Mouse (Mus musculus): ENCODE data around the gene Gm20517.
"Not testable (repeated sequence)": the region's sequence is repeated elsewhere in the genome, so short reads cannot be mapped to it uniquely, and the experiment has no call there.

Gene Gm20517

DNA sequence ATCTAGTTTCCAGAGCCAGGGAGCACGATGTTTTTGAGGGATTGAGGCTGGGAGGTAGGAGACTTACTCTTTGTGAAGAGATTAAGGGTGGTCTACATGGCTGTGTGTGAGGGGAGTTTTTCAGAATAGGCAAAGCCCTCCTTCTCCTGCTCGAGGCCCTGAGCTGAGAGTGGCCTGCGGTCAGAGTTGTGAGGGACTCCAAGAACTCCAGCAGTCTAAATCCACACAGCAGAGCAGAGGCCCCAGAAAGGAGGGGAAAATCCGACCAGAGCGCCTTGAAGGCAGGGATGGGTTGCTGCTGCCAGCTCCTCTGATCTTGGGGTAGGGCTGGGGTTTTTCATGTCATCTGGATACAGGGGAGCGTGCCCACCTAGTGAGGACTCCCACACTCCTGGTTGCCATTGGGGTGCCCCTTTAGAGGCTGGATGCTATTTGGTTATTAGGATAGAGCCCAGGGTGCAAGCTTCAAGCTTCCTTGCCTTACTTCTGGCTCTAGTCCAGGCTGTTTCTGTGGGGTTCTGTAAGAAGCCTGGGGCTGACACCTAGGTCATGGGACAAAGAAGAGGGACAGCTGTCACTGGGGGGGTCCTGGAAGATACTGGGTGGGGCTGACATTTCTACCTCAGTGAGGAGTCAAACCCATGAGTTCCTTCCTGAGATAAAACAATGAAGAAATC is 15.1 kb upstream of the Gm20517 start:
- DNase-seq (ENCODE audit: low read depth, low spot score) = no peak

GRCm38 (mm10) chr17:47596839-47597164 is 14.6 kb upstream of the Gm20517 start:
- DNase-seq (ENCODE audit: low read depth, low spot score) = no peak

DNA sequence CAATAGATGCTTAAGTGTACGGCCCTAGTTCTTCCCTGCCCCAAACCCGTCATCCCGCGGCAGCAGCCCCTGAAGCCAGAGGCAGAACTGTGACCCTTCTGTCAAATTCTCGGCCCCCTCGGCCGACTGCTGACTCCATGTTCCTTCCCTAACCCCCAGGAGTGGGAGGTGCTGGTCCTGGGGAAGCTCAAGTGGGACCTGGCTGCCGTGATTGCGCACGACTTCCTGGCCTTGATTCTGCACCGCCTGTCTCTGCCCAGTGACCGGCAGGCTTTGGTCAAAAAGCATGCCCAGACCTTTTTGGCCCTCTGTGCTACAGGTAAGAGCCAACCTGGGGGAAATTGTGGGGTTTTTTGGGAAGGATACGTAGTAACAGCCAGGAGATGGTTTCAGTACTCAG is 14.1 kb upstream of the Gm20517 start:
- no peak for DNase-seq (ENCODE audit: low read depth, low spot score)

DNA sequence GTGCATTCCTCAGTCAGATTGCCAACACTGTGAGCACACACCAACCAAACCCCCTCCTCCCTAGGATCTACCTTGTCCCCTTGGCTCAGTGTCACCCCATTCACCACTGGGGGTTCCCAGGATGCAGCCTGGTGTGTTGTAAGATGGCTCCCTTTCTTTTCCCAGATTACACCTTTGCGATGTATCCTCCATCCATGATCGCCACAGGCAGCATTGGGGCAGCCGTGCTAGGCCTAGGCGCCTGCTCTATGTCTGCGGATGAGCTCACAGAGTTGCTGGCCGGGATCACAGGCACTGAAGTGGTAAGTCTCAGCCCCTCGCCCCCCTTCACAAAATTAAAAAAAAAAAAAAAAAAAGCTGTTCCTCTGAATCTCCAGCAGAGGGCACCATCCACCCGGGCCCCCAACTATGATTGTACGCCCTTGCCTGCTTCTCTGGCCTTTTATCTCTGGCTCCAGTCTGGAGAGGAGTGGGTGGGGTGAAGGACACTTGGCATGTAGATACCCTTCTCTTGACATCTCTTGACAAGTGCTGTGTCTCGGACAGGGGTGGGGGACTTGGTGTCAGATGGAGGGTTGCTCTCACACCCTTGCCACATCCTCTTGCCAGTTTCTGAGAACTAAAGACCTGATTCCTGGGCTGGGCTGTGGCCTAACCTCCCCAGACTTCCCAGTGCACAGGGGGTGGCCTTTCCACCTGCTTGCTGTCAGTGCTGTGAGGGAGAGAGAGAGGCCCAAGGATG is 13.4 kb upstream of the Gm20517 start:
- no peak for DNase-seq (ENCODE audit: low read depth, low spot score)

- not testable (repeated sequence) for DNase-seq (ENCODE audit: low read depth, low spot score)
Measured at GRCm38 (mm10) chr17:47598580-47599304, 12.6 kb upstream of the Gm20517 start.

DNA sequence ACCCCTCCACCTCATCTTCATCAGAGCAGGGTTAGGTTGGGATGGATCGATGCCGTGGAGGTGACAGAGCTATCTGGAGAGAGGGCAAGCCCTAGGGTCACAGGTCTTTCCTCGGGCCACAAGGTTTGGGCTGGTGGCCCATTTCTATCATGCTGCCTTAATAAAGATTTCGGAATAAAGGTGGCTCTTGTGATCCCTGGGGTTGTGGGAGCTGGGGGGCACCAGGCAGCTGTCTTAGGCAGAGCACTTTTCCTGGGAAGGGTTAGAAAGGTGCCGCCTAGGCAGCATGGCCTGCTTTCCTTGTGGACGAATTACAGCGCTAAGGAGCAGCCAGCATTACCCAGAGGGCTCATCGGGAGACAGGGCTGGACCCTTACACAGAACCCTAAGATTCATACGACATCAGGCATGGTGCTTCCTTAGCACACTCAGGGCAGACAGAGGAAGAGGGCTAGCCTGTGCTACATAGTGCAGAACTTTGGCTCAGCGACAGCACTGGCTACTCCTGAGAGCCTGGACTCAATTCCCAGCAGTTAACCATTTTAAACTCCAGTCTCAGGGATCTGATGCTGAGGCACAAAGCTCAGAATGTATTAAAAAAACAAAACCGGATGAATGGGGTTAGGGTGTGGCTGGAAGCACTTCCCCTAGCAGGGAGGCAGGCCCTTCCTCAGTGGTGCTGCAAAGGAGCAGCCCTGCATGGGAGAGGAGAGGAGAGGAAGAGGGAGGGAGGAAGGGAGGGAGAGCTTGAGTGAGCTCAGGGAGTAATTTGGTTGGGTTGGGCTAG is 11.7 kb upstream of the Gm20517 start:
- no peak for DNase-seq (ENCODE audit: low read depth, low spot score)

- DNase-seq (ENCODE audit: low read depth, low spot score) = no peak
Measured at GRCm38 (mm10) chr17:47600601-47601388, 10.6 kb upstream of the Gm20517 start.

GRCm38 (mm10) chr17:47601389-47601755 is 10.0 kb upstream of the Gm20517 start:
- DNase-seq (ENCODE audit: low read depth, low spot score) = no peak

GRCm38 (mm10) chr17:47602289-47602688 is 9.1 kb upstream of the Gm20517 start:
- no peak for DNase-seq (ENCODE audit: low read depth, low spot score)

- DNase-seq (ENCODE audit: low read depth, low spot score) = no peak
Measured at GRCm38 (mm10) chr17:47606220-47606619, 5.2 kb upstream of the Gm20517 start.

- no peak for DNase-seq (ENCODE audit: low read depth, low spot score)
Measured at GRCm38 (mm10) chr17:47609182-47609581, 2.2 kb upstream of the Gm20517 start.

DNA sequence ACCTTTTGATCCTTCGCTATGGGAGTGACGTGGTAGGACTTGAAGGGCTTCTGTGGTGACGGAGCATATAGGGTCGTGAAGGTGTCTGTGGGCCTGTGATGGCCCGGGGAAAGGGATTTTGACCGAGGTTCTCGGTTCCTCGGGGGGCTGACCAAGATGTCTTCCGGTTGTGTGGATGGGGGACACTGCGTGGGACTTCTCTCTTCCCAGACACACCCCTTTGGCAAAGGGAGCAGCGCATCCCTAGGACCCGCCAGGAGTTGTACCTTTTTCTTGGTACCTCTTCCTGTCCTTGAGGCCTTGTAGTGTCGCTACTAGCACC is 233 bp downstream of the Gm20517 start:
- DNase-seq (ENCODE audit: low read depth, low spot score) = no peak

GRCm38 (mm10) chr17:47614018-47614417 is 2.6 kb downstream of the Gm20517 start:
- no peak for DNase-seq (ENCODE audit: low read depth, low spot score)

- DNase-seq (ENCODE audit: low read depth, low spot score) = no peak
Measured at GRCm38 (mm10) chr17:47616119-47616518, 4.7 kb downstream of the Gm20517 start.

DNA sequence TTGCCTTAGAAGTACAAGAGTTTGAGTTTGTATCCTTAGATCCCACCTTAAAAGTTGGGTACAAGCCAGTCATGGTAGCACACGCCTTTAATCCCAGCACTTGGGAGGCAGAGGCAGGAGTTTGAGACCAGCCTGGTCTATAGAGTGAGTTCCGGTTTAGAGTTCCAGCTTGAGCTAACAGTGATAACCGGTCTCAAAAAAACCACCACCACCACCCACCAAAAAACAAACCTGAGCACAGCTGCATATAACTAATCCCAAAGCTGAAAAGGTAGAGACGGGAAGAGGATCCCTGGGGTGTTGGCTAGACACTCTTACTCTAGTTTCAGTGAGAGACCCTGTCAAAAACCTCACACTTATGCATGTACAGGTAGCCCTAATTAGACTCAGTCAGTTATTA is 5.3 kb downstream of the Gm20517 start:
- no peak for DNase-seq (ENCODE audit: low read depth, low spot score)

- no peak for DNase-seq (ENCODE audit: low read depth, low spot score)
Measured at GRCm38 (mm10) chr17:47617605-47618307, 6.4 kb downstream of the Gm20517 start.

DNA sequence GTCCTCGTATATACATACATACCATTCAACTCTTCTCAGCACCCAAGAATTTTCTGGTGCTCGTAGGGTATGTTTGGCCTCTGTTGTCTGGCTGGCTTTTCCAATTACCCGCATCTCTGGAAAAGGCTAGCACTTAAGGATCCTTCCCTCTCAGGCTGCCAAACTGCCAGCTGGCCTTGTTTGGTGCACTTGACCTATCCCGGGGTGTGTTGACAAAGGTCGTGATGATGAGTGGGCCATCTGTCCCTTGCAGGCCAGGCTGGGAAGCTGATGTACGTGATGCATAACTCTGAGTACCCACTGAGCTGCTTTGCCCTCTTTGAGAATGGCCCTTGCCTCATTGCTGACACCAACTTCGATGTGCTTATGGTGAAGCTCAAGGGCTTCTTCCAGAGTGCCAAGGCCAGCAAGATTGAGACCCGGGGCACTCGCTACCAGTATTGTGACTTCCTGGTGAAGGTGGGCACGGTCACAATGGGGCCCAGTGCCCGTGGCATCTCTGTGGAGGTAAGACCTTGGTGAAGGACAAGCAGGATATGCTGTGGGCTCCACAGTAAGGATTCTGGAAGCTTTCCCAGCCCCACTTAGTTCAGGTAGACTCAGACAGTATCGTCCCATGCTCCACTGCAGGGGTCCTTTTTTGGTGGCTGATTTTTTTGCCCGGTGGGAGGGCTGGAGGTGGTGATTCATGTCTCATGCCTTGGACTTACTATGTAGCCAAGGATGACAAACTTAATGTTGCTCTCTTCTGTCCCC is 7.3 kb downstream of the Gm20517 start:
- no peak for DNase-seq (ENCODE audit: low read depth, low spot score)

DNA sequence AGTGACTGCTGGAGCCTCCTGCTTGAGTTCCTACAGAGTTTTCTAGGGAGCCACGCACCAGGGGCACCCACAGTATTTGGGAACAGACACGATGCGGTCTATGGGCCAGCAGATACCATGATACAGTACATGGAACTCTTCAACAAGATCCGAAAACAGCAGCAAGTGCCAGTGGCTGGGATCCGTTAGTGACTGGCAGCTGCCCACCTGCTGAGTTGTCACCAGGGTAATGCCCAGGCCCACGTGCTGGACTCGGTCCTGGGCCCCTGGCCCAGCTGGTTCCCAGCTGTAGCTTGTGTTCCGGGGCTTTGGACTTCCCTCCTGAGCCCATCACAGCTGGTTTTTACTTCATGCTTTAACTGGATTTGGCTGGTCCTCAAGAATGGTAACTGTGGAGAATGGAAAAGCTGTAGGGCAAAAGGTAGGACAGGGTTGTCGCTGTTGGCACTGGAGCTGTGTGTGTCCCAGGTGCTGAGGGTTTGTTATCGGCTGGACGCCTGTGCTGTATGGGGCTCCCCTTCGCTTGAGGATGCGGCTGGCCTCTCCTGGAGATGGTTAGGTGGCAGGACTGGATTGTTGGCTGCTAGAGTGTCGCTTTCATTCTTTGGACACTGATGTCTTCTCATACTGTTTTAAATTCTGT is 11.6 kb downstream of the Gm20517 start:
- no peak for DNase-seq (ENCODE audit: low read depth, low spot score)

- DNase-seq (ENCODE audit: low read depth, low spot score) = not testable (repeated sequence)
Measured at GRCm38 (mm10) chr17:47624572-47624971, 13.2 kb downstream of the Gm20517 start.

DNA sequence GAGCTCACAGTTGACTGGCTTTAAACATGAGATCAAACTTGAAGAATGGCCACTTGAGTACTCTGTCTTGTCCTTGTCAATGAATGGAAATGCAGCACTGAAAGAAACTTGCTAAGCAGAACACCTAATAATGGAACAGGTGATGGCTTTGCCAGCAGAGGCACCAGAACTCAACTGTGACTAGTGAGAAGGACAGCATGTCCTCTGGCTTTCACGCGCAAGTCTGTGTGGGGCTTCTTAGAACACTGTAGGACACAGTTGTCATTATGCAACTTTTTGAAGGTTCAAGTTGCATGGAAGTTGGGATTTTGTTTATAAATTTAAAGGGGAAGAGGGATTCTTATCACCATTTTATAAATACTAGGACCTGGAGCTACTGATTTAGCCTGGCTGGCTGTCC is 13.7 kb downstream of the Gm20517 start:
- no peak for DNase-seq (ENCODE audit: low read depth, low spot score)

All from telencephalon, adult 2 months (tissue).